Mouse (Mus musculus): ENCODE measurements around the gene Nfs1. TPM values are rescaled to one million over a fixed set of nuclear protein-coding genes. Genes with fewer than 3 reads are reported as not detected.
"Not testable (repeated sequence)": the region's sequence is repeated elsewhere in the genome, so short reads cannot be mapped to it uniquely, and the experiment has no call there.

Gene Nfs1
- polyA plus RNA-seq (2021), result 55.7 TPM

DNA sequence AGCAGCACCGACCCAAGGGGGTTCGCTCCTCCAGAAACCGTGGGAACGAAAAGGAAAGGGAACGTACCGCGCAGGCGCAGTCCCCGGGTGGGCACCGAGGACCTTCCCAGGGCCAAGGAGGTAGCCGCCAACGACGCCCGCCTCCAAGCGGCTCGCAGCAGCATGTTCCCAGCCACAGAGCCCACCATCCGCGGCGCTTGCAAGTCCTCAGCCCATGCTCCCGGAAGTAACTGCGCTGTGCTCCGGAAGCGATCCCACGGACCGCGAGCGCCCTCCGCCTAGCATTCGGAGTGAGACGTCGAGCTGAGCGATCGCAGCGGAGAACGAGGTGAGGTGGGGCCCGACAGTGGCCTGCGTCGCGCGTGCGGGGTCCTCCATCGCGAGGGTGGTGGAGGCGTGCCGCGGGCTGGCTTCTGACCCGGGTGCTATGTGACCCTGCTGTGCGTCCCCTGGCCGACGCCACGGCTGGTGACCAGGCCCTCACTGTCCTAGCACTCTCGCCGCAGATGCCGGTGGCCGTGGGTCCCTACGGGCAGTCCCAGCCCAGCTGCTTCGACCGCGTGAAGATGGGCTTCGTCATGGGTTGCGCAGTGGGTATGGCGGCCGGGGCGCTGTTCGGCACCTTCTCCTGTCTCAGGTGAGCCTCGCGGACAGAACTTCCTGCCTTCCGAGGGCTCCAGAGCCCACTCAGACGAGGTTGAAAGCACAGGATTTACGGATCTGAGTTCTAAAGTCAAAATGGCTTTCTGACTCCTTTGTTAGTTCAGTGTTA, at the start of gene Nfs1, which contains the start of gene Romo1:
Gene Nfs1, minus strand, starts transcription at position 234 of the 772 bp plus-strand sequence.
Gene Romo1, plus strand, starts transcription at position 87 of the 772 bp plus-strand sequence.
- ATAC-seq (peak; percentile 86), DNase-seq (ENCODE audit: low read depth, low spot score) (peak; percentile 42)
- TF ChIP-seq CTCF (IDR thresholded peaks at IDR 0.05), result peak; percentile 63
- ChIA-PET POLR2A (no interaction called here), CTCF (no interaction called here)
- in situ Hi-C loops (cut with MboI; ENCODE audit: low pct_unique_long_range_greater_than_20kb), result loop anchor here (5.0 to 25.0 kb wide), 3 partner anchors 137 to 307 kb away; partner anchors contain the start of genes 6430550D23Rik, Cep250, Eif6 and Ergic3
- H3K27me3 ChIP-seq, result no peaks in the 10 kb centered on the region

DNA sequence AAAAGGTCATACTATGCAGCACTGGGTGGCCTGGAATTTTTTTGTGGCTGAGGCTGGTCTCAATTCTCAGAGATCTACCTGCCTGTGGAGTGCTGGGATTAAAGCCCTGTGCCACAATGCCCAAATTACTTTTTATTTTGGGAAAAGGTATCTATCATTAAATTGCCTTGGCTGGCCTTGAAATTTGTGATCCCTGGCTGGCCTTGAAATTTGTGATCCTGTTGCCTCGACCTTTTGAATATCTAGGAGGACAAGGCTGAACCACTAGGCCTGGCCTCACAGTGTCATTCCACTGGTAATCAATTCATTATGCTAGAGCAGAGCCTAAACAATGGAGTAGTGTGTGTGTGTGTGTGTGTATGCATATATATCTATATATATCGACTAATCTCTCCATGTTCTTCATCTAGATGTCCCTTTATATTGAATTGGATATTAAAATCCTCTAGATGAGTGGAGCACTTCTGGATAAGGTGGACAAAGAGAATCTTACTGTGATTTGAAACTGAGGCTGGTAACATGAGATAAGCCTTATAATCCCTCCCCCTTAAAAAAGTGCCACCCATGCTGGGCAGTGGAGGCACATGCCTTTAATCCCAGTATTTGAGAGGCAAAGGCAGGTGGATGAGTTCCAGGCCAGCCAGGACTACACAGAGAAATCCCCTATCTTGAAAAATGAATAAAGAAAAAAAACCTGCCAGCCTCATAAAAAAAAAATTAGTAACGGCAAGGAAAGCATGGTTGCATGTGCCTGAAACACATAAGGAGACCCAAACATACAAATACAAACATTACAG, 49.3 kb upstream of the Nfs1 start:
- ATAC-seq (no peak), DNase-seq (ENCODE audit: low read depth, low spot score) (no peak)
- CTCF ChIA-PET, result no interaction called here
- in situ Hi-C loops (cut with MboI; ENCODE audit: low pct_unique_long_range_greater_than_20kb), result no loop called here
- POLR2A ChIA-PET, result no interaction called here
- no peak for TF ChIP-seq CTCF (IDR thresholded peaks at IDR 0.05)
- no peaks in the 10 kb centered on the region for H3K27me3 ChIP-seq

DNA sequence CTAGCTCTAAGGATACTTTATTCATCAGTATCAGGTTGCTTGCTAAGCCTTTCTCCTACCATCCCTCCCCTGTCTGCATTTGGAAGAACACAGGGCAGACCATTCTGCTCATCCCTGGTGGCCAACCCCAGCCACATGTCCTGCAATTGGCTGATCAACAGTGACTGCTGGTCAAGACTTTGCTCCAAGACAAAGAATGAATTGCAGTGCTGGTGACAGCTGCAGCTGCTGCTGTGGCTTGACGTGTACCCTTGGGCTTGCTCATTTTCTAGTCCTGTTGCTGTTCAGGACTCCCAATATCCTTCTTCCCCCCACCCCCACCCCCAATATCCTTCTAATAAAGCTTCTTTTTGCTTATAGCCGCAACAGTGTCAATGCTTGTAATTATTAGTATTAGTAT, 48.1 kb upstream of the Nfs1 start:
- POLR2A ChIA-PET, result no interaction called here
- DNase-seq (ENCODE audit: low read depth, low spot score) (no peak), ATAC-seq (no peak)
- in situ Hi-C loops (cut with MboI; ENCODE audit: low pct_unique_long_range_greater_than_20kb), result no loop called here
- TF ChIP-seq CTCF (IDR thresholded peaks at IDR 0.05), result no peak
- no peaks in the 10 kb centered on the region for H3K27me3 ChIP-seq
- CTCF ChIA-PET, result interaction anchor here (1.5 kb wide), 1 partner anchor 11 kb away, joined by 4 read pairs; no protein-coding TSS in a partner anchor

DNA sequence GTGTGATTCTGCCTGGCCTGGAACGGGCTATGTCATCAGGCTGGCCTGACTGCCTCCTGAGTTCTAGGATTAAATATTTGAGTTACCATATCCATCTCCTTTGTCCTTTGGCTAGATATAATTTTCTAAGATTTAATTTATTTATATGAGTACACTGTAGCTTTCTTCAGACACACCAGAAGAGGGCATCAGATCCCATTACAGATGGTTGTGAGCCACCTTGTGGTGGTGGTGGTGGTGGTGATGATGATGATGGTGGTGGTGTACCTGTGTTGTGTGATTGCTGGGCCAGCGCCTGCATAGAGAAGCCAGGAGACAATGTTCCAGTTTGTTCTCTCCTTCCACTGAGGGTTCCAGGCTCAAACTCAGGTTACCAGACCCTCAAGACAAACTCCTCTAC, 47.6 kb upstream of the Nfs1 start:
- H3K27me3 ChIP-seq, result no peaks in the 10 kb centered on the region
- TF ChIP-seq CTCF (IDR thresholded peaks at IDR 0.05), result peak; percentile 43
- no peak for DNase-seq (ENCODE audit: low read depth, low spot score)
- ATAC-seq, result no peak
- in situ Hi-C loops (cut with MboI; ENCODE audit: low pct_unique_long_range_greater_than_20kb), result no loop called here
- ChIA-PET POLR2A (no interaction called here), CTCF (interaction anchor here (1.5 kb wide), 1 partner anchor 11 kb away, joined by 4 read pairs; no protein-coding TSS in a partner anchor)

DNA sequence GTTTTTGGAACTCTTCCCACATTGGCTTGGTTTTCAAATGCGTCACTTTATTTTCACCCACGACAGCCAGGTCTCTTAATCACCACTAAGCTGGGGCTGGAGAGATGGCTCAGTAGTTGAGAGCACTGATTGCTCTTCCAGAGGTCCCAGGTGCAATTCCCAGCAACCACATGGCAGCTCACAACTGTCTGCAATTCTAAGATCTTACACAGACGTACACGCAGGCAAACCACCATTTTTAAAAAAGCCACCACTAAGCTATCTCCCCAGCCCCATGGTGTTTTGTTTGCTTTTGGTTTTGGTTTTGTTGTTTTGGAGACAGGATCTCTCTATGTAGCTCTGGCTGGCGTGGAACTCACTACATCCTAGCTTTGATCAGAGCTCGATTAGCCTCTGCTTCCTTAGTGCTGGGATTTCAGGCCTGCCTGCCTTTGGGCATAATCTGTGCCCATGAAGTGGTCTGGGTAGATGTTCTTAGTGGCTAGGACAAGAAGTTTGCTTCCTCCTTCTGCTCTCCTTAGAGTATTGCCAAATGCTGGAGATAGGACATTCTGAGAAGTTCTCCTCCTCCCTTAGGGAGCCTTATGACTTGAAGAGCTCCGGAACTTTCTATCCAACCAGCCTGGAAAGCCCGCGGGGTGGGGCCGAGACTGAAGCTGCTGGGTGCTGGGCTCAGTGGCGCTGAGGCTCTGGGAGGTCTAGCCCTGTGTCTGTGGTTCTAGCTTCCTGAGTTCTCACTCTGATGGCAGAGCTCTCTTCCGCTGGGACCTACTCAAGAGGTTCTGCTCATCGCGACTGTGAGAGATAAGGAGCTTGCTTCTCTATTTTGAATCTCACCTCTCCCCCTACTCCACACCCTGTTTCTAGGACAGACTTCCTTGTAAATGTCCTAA, 46.3 kb upstream of the Nfs1 start:
- H3K27me3 ChIP-seq, result no peaks in the 10 kb centered on the region
- no peak for ATAC-seq
- POLR2A ChIA-PET, result no interaction called here
- DNase-seq (ENCODE audit: low read depth, low spot score), result no peak
- CTCF ChIA-PET, result interaction anchor here (1.4 kb wide), 1 partner anchor 9 kb away, joined by 5 read pairs; no protein-coding TSS in a partner anchor
- in situ Hi-C loops (cut with MboI; ENCODE audit: low pct_unique_long_range_greater_than_20kb), result no loop called here
- TF ChIP-seq CTCF (IDR thresholded peaks at IDR 0.05), result no peak

DNA sequence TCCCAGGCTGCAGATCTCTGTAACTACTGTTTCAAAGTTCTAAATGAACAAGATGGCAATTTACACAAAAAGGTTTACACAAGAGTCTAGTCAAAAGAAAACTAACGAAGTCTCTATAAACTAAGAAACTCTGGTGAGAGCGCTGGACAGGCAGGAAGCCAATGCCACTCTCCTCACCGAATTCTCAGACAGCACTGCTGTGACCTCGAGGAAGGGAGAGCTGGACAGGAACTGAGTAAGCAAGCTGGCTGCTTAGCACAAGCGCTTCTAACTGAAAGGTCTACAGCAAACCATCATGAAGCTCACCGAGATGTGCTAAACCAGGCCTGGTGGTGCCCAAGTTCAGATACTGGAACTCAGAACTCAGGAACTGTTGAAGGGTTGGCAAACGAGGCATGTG, 45.3 kb upstream of the Nfs1 start:
- ATAC-seq; H3K27me3 ChIP-seq; in situ Hi-C loops (cut with MboI; ENCODE audit: low pct_unique_long_range_greater_than_20kb); POLR2A ChIA-PET; DNase-seq (ENCODE audit: low read depth, low spot score): not testable (repeated sequence)
- CTCF ChIA-PET, result interaction anchor here (1.4 kb wide), 1 partner anchor 8 kb away, joined by 5 read pairs; no protein-coding TSS in a partner anchor

DNA sequence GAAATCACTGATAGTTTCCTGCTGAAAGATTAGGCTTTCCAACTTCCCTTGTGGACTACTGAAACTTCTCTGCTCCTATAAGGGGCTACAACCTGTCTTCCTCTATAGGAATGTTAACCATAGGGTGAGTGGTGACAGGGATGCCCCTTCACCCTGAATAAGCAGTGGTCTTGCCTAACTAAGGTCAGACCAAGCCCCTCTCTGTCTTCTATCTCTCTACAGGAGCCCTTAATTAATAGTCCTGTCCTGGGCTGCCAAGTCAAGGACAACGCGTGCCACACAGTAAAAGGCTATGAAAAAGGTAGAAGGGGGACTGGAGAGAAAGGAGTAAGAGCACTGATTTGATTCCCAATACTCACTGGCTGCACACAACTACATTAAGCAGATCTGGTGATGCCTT, 37.6 kb upstream of the Nfs1 start:
- CTCF ChIA-PET, result interaction anchor here (1.2 to 2.2 kb wide), 4 partner anchors 8 to 81 kb away, joined by 3 to 8 read pairs (median 4); no protein-coding TSS in a partner anchor
- no peaks in the 10 kb centered on the region for H3K27me3 ChIP-seq
- ATAC-seq, result no peak
- TF ChIP-seq CTCF (IDR thresholded peaks at IDR 0.05), result no peak
- POLR2A ChIA-PET, result interaction anchor here (0.9 to 3.5 kb wide), 4 partner anchors 16 to 85 kb away, joined by 3 to 24 read pairs (median 4); partner anchors contain the start of genes Cpne1, Phf20 and Rbm12
- in situ Hi-C loops (cut with MboI; ENCODE audit: low pct_unique_long_range_greater_than_20kb), result no loop called here
- DNase-seq (ENCODE audit: low read depth, low spot score), result no peak

DNA sequence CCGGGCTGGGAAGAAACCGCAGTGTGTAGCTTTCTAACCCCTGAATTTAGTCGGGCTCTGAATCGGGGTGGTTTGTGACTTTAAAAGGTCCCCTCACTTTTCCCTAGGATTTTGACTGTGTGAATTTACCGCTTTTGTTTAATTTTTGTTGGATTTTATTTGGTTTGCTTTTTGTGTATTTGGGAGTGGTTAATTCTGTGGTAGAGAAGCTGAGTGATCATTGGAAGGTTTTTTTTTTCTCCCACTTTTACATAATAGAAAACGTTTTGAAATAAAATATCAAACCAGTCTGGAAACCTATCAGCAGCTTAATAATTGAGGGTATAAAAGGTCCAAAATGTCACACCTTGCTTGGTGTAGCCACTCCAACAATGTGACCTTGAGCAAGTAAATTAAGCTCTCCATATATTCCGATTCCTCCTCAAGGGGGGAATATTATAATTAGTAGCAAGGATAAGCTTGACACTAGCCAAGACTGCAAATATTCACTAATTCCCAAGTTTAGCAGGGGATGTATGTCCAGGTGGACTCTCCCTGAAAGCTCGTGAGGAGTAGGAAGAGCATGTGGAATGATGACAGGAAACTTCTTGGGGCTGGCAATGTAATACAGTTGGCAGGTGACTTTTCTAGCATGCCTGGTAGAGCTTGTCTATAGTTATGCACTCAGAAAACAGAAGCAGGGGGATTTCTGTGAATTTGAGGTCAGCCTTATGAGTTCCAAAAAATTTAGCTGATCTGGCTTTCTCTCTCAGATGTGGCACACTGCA, 37.0 kb upstream of the Nfs1 start:
- ATAC-seq (no peak), DNase-seq (ENCODE audit: low read depth, low spot score) (no peak)
- ChIA-PET POLR2A (interaction anchor here (0.7 to 3.5 kb wide), 7 partner anchors 16 to 130 kb away, joined by 3 to 24 read pairs (median 4); partner anchors contain the start of genes Cpne1, Phf20 and Rbm12), CTCF (interaction anchor here (1.1 to 2.2 kb wide), 6 partner anchors 9 to 82 kb away, joined by 3 to 8 read pairs (median 4); no protein-coding TSS in a partner anchor)
- H3K27me3 ChIP-seq, result no peaks in the 10 kb centered on the region
- TF ChIP-seq CTCF (IDR thresholded peaks at IDR 0.05), result no peak
- in situ Hi-C loops (cut with MboI; ENCODE audit: low pct_unique_long_range_greater_than_20kb), result no loop called here
